ENCODE assay signal across 1 mouse cellular context in the genomic region with DNA sequence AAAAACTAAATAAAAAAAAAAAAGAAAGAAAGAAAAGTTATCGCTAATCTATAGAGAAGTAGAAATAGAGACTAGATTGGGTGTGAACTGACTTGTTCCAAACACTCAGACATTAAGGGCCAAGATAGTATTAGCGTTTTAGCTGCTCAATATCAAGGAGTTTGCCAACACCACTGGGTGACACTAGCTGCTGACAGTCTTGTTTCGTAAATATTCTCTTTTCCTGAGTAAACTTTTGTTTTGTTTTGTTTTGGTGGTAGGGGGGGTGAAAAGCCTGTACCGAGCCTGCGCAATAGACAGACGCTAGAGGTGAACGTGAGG.
TF ChIP-seq lines count a peak whose summit lies in the region.

No protein-coding gene starts in this region.

TF ChIP-seq in MEL, 35 proteins besides CTCF, POLR2A, EP300 and RAD21 (continued from another document):
- TF ChIP-seq RCOR1 (IDR thresholded peaks at IDR 0.05; ENCODE audit: low read depth, low read length) (peak; percentile 25; the same call in 1 of the 2 replicates), MAZ (IDR thresholded peaks at IDR 0.05; ENCODE audit: low read depth, low read length) (peak; percentile 73; the same call in 1 of the 2 replicates), ZNF384 (IDR thresholded peaks at IDR 0.05; ENCODE audit: low read depth, low read length) (peak; percentile 72), GATA1 (IDR thresholded peaks at IDR 0.05; ENCODE audit: low read depth, low read length) (no peak), BHLHE40 (IDR thresholded peaks at IDR 0.05; ENCODE audit: borderline replicate concordance, low read depth, low read length) (peak; percentile 64; the same call in 1 of the 2 replicates), MAFK (IDR thresholded peaks at IDR 0.05; ENCODE audit: borderline replicate concordance, low read depth, low read length) (no peak), TCF12 (IDR thresholded peaks at IDR 0.05; ENCODE audit: low read depth, low read length) (no peak), USF1 (IDR thresholded peaks at IDR 0.05; ENCODE audit: low read depth, low read length) (no peak), NELFE (IDR thresholded peaks at IDR 0.05; ENCODE audit: low read depth, low read length) (0 out of 2 replicates have a peak, but pooled peaks have one; percentile 3)
TF ChIP-seq in MEL: peak in this region for 9.
